Mouse (Mus musculus) midbrain, embryonic 11.5 days (tissue): ENCODE measurements around the gene Klf1. TPM values are rescaled to one million over a fixed set of nuclear protein-coding genes. Genes with fewer than 3 reads are reported as not detected.
A peak's percentile ranks its signal among the peaks of the same experiment; 100 is the strongest.

Experiments used
- ATAC-seq: fragments of 200-750 bp; cut with Nextera tagmentation; 2 replicates; pipeline ENCODE4 v1.8.0; 2017; ENCODE audit warnings: moderate TSS enrichment, moderate library complexity; ENCODE audit not compliant: low FRiP score
- DNase-seq: peaks from one replicate; pipeline ENCODE4 v3.0.0; 2015; ENCODE audit warnings: low spot score; ENCODE audit errors: missing footprints
- H3K27ac ChIP-seq: fragments of 300-500 bp; sonication (generic); 2 replicates; pipeline ENCODE4 v1.5.1; 2014; ENCODE audit warnings: low read depth, low read length
- H3K27me3 ChIP-seq: fragments of 300-500 bp; sonication (generic); 2 replicates; pipeline ENCODE4 v1.6.1; 2014; ENCODE audit warnings: mild to moderate bottlenecking, low read length, moderate library complexity, mixed read lengths; ENCODE audit not compliant: control insufficient read depth, insufficient read depth
- H3K36me3 ChIP-seq: fragments of 300-500 bp; sonication (generic); 2 replicates; pipeline ENCODE4 v1.6.1; 2014; ENCODE audit warnings: mild to moderate bottlenecking, low read length, moderate library complexity, mixed read lengths; ENCODE audit not compliant: control insufficient read depth, insufficient read depth
- H3K4me1 ChIP-seq: fragments of 300-500 bp; sonication (generic); 2 replicates; pipeline ENCODE4 v1.6.1; 2014; ENCODE audit warnings: low read length; ENCODE audit not compliant: control insufficient read depth, insufficient read depth
- H3K4me2 ChIP-seq: fragments of 300-500 bp; sonication (generic); 2 replicates; pipeline ENCODE4 v1.6.1; 2014; ENCODE audit warnings: mild to moderate bottlenecking, moderate library complexity
- H3K4me3 ChIP-seq: fragments of 300-500 bp; sonication (generic); 2 replicates; pipeline ENCODE4 v1.5.1; 2014; ENCODE audit warnings: low read depth, low read length
- H3K9ac ChIP-seq: fragments of 300-500 bp; sonication (generic); 2 replicates; pipeline ENCODE4 v1.6.1; 2014; ENCODE audit warnings: low read length
- H3K9me3 ChIP-seq: fragments of 300-500 bp; sonication (generic); 2 replicates; pipeline ENCODE4 v1.6.1; 2016; ENCODE audit warnings: low read length; ENCODE audit not compliant: control insufficient read depth
- WGBS: fragments of 180-500 bp; shearing (Covaris S2); extraction: QIAGEN DNeasy Blood & Tissue Kit; methylation state at CpG from one replicate; pipeline ENCODE4 v1.1.7; 2014; 5-methylcytosine and 5-hydroxymethylcytosine counted together
- polyA plus RNA-seq: library from polyadenylated mRNA; unstranded; fragments of >200 nt; fragmentation: Nextera tagmentation; extraction: Ambion mirVana; gene quantifications from 2 replicates; pipeline ENCODE4 v1.2.1, GENCODE M21; 2014

The Klf1 gene
- polyA plus RNA-seq, 1 experiment from 2014 or later = 13.7 TPM

- peak within 1 kb of the TSS; percentile 59; the same call in 1 of the 2 replicates for H3K27ac ChIP-seq
- H3K4me2 ChIP-seq = peak within 1 kb of the TSS; percentile 95
- H3K4me1 ChIP-seq = peaks cover 29% of the 10 kb centered on the region
- DNase-seq (peak; percentile 97), ATAC-seq (peak; percentile 65)
- peak within 1 kb of the TSS; percentile 76 for H3K9ac ChIP-seq
- no peaks in the 10 kb centered on the region for H3K9me3 ChIP-seq
- H3K36me3 ChIP-seq = no peaks in the 10 kb centered on the region
- WGBS = under 1% methylated on average over 45 of the region's 50 CpGs
- peak within 1 kb of the TSS; percentile 65 for H3K4me3 ChIP-seq
- peaks cover 30% of the 10 kb centered on the region for H3K27me3 ChIP-seq
These were observed 35.3 kb downstream of the Klf1 start, which contains the start of gene Mast1 for GRCm38 (mm10) chr8:84936962-84937546. Gene Mast1 (minus strand): TSS chr8:84937359.

GRCm38 (mm10) chr8:84937620-84938485 lies 36.1 kb downstream of the Klf1 start:
- Histone ChIP-seq H3K4me3 (peak overlapping the region; percentile 65; the same call in 1 of the 2 replicates), H3K4me1 (peaks cover 29% of the 10 kb centered on the region), H3K27ac (no peak overlapping the region), H3K9ac (no peak overlapping the region), H3K36me3 (no peaks in the 10 kb centered on the region), H3K27me3 (peaks cover 30% of the 10 kb centered on the region), H3K4me2 (peak overlapping the region; percentile 95), H3K9me3 (no peaks in the 10 kb centered on the region)
- ATAC-seq (no peak), DNase-seq (no peak)
- WGBS = 63% methylated on average over 13 of the region's 13 CpGs

GRCm38 (mm10) chr8:84943699-84944098 lies 42.0 kb downstream of the Klf1 start:
- no peaks in the 10 kb centered on the region for H3K9me3 ChIP-seq
- H3K27me3 ChIP-seq = peaks cover 37% of the 10 kb centered on the region
- H3K36me3 ChIP-seq = no peaks in the 10 kb centered on the region
- no peak overlapping the region for H3K4me3 ChIP-seq
- H3K4me1 ChIP-seq = peaks cover 23% of the 10 kb centered on the region
- 18% methylated on average over 4 of the region's 4 CpGs for WGBS
- H3K9ac ChIP-seq = no peak overlapping the region
- ATAC-seq (no peak), DNase-seq (peak; percentile 81)
- H3K27ac ChIP-seq = no peak overlapping the region
- no peak overlapping the region for H3K4me2 ChIP-seq

GRCm38 (mm10) chr8:84944478-84945160 lies 42.9 kb downstream of the Klf1 start:
- no peaks in the 10 kb centered on the region for H3K9me3 ChIP-seq
- H3K4me2 ChIP-seq = peak overlapping the region; percentile 92
- peaks cover 23% of the 10 kb centered on the region for H3K4me1 ChIP-seq
- WGBS = 2% methylated on average over 26 of the region's 26 CpGs
- H3K27ac ChIP-seq = no peak overlapping the region
- ATAC-seq (peak; percentile 51; the same call in 1 of the 2 replicates), DNase-seq (peak; percentile 92)
- no peak overlapping the region for H3K9ac ChIP-seq
- H3K36me3 ChIP-seq = no peaks in the 10 kb centered on the region
- H3K4me3 ChIP-seq = peak overlapping the region; percentile 14; the same call in 1 of the 2 replicates
- peaks cover 37% of the 10 kb centered on the region for H3K27me3 ChIP-seq

- Histone ChIP-seq H3K4me1 (peaks cover 23% of the 10 kb centered on the region), H3K27me3 (peaks cover 40% of the 10 kb centered on the region), H3K4me2 (peak overlapping the region; percentile 92), H3K4me3 (peak overlapping the region; percentile 57; the same call in 1 of the 2 replicates), H3K9ac (no peak overlapping the region), H3K36me3 (no peaks in the 10 kb centered on the region), H3K27ac (no peak overlapping the region), H3K9me3 (no peaks in the 10 kb centered on the region)
- ATAC-seq (peak; percentile 56), DNase-seq (no peak)
- WGBS = 4% methylated on average over 11 of the region's 11 CpGs
These were observed 43.5 kb downstream of the Klf1 start for GRCm38 (mm10) chr8:84945235-84945632.

- Histone ChIP-seq H3K9me3 (no peaks in the 10 kb centered on the region), H3K4me2 (peak overlapping the region; percentile 92), H3K36me3 (no peaks in the 10 kb centered on the region), H3K27ac (no peak overlapping the region), H3K9ac (peak overlapping the region; percentile 62), H3K27me3 (peaks cover 46% of the 10 kb centered on the region), H3K4me3 (peak overlapping the region; percentile 57), H3K4me1 (peaks cover 23% of the 10 kb centered on the region)
- ATAC-seq (peak; percentile 73), DNase-seq (peak; percentile 97)
- WGBS = 0% methylated on average over 46 of the region's 67 CpGs
These were observed 44.2 kb downstream of the Klf1 start for GRCm38 (mm10) chr8:84945633-84946527.

- no peaks in the 10 kb centered on the region for H3K9me3 ChIP-seq
- peaks cover 46% of the 10 kb centered on the region for H3K27me3 ChIP-seq
- H3K4me1 ChIP-seq = peaks cover 23% of the 10 kb centered on the region
- ATAC-seq = 0 out of 2 replicates have a peak, but pooled peaks have one; percentile 27
- 9% methylated on average over 17 of the region's 17 CpGs for WGBS
- H3K36me3 ChIP-seq = no peaks in the 10 kb centered on the region
- no peak within 1 kb of the TSS for H3K27ac ChIP-seq
- DNase-seq = peak; percentile 91
- peak within 1 kb of the TSS; percentile 92 for H3K4me2 ChIP-seq
- H3K9ac ChIP-seq = peak within 1 kb of the TSS; percentile 62
- H3K4me3 ChIP-seq = peak within 1 kb of the TSS; percentile 57
These were observed 45.0 kb downstream of the Klf1 start, which contains the start of gene Rtbdn for GRCm38 (mm10) chr8:84946528-84947240. Gene Rtbdn (plus strand): TSS chr8:84946991.

GRCm38 (mm10) chr8:84947241-84947545 lies 45.5 kb downstream of the Klf1 start:
- H3K9me3 ChIP-seq = no peaks in the 10 kb centered on the region
- no peak for DNase-seq
- no peak overlapping the region for H3K9ac ChIP-seq
- H3K27me3 ChIP-seq = peaks cover 46% of the 10 kb centered on the region
- H3K4me2 ChIP-seq = no peak overlapping the region
- WGBS = 15% methylated on average over 9 of the region's 9 CpGs
- H3K27ac ChIP-seq = no peak overlapping the region
- peaks cover 23% of the 10 kb centered on the region for H3K4me1 ChIP-seq
- H3K36me3 ChIP-seq = no peaks in the 10 kb centered on the region
- no peak overlapping the region for H3K4me3 ChIP-seq
- no peak for ATAC-seq
